Mouse (Mus musculus): ENCODE measurements around the gene Ldlrap1. TPM values are rescaled to one million over a fixed set of nuclear protein-coding genes. Genes with fewer than 3 reads are reported as not detected.
"Not testable (repeated sequence)": the region's sequence is repeated elsewhere in the genome, so short reads cannot be mapped to it uniquely, and the experiment has no call there.

Gene Ldlrap1
- total RNA-seq (2021): 1 to 10 TPM; 2.7 TPM

DNA sequence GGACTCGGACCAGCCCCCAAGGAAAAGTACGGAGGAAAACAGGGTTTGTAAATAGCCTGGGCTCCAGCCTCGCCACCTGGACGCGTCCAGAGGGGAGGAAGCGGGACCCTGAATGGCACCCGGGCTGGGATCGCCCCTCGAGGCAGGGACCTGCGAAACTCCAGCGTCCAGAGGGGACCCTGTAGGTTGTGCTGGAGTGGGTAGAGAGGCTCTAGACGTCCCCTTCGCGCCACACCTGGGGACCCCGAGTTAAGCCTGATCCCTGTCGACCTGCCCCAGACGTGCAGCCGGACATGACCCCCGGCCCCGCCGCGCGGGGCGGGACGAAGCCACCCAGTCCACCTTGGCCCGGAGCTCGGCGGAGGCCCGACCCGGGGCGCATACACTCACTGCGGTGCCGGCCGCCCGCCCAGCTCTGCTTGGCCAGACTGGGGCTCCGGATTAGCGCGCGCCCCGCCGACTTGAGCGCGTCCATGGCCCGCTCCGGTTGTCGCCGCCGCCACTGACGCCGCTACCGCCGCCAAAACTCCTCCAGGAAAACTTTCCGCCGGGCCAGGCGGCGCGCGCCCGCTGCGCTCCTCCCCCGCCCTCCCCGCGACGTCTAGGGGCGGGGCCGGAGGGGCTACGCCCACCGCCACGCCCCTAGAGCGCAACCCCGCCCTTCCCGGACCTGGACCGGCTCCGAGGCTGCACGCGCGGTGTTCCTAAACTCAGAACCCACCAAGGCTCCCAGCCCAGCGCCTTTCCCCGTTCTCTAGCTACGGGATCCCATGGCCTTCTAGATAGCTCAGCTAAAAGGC, at the start of gene Ldlrap1:
Gene Ldlrap1 (minus strand): TSS at position 599 of the 800 bp plus-strand sequence.
- intact Hi-C loops (cut with DNase I): no loop called here
- DNase-seq (ENCODE audit: low spot score in 2 of 2): peak; percentile 46 to 50

DNA sequence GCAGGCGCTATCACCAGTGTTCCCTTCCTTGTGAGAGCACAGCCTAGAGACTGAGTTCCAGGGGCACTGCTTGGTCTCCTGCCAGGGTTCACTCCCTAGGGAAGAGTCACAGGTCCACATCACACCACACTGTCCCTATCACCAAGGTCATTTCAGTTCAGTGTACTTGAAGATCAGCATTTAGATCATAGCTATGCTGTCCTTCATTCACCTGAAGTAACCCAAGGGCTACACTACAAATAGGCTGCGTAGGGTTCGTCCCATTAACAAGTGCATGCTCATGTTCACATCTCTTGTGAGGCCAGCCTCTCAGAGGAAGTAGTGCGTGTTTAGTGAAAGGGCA, 46.4 kb upstream of the Ldlrap1 start:
- intact Hi-C loops (cut with DNase I): no loop called here

DNA sequence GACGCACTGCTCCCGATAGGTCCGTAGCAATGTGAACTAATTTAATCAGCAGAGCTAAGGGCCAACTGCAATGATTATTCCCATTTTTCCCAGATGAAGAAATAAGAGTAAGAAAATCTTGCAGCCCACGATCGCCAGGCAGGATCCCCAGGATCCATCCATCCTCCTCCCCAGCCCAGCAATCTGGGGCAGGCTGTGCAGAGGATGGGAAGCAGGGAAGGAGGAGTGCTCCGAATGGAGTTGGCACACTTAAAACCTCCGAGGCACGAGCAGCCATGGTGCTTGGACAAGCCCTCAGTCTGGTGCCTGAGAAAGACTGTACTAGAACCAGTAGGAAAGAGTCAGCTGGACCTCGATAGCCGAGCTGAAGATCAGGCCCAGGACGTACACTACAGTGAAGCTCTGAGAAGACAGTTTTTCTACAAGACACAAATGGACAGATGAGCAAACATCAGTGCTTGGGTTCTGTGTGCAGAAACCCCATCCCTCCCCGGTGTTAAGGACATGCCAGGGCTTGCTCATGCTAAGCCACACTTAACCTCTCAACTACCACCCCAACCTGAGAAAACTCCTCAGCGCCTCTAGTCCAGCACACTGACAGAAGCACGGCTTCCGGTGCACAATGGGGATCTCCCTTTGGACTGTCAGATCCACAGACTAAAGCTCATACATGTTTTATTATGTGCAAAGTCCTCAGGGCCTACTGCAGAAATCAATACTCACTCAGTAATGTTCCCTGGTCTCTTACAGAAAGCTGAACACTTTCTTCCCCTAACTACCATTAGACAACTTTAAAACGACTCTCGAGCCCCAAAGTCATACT, 45.8 kb upstream of the Ldlrap1 start:
- DNase-seq (ENCODE audit: low spot score in 2 of 2): peak in 1 of 2 experiments; percentile 58

More for the DNA sequence above, 46.4 kb upstream of the Ldlrap1 start:
- no peak for DNase-seq (ENCODE audit: low spot score in 2 of 2)

DNA sequence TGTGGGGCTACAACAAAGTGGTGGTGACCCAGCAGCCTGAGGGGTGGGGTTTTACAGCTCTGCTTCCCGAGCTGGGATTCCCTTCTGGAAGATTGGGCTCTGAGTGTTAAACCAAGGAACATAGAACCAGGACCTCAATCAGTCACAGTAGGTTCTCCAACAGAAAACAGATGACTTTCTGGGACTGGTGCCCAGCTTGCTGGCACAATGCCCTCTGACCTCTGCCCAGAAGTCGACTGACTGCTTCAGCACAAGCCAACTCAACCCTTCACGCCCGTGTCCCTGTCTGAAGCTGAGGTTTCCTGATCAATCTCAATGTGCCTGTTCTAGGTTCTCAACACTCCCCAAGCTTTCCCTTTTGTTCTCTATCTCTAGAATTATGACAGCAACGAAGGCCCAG, 36.9 kb upstream of the Ldlrap1 start:
- DNase-seq (ENCODE audit: low spot score in 2 of 2): no peak
- intact Hi-C loops (cut with DNase I): no loop called here

More for the DNA sequence above, 45.8 kb upstream of the Ldlrap1 start:
- intact Hi-C loops (cut with DNase I): no loop called here

DNA sequence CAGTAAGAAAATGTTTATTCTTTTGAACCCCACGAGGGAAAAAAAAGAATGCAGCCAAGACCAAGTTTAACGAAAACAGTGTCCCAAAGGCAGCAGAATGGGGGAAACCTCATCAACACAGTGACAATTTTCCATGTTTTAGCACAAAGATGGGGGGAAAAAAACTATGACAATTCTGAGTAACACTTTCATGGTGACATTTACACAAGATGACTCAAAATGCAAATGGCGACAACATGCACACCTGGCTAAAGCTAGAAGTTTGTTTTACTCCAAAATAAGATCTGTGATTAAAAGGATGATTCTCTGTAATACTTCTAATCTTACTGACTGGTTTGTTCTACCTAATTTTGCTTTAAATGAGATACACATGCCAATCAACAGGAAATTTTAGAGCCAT, 34.9 kb upstream of the Ldlrap1 start:
- intact Hi-C loops (cut with DNase I): no loop called here
- DNase-seq (ENCODE audit: low spot score in 2 of 2): no peak

DNA sequence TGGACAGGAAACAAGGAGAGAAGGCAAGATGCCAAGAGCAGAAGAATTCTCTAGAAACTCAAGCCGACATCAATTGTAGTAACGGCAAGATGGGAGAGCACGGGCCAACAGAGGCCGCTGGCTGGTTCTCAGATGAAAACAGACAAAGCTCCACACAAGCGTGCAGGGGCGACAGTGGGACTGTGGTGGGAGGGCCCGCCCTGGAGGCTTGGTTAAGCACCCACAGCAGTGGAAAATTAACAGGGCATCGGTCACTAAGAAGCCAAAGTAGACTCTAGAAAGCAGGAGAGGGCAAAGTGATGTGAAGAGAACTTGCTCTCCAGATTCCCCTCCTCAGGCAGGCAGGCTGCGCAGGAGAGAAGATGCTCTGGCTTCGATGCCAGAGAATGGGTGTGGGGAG, 34.3 kb upstream of the Ldlrap1 start:
- DNase-seq (ENCODE audit: low spot score in 2 of 2): no peak

DNA sequence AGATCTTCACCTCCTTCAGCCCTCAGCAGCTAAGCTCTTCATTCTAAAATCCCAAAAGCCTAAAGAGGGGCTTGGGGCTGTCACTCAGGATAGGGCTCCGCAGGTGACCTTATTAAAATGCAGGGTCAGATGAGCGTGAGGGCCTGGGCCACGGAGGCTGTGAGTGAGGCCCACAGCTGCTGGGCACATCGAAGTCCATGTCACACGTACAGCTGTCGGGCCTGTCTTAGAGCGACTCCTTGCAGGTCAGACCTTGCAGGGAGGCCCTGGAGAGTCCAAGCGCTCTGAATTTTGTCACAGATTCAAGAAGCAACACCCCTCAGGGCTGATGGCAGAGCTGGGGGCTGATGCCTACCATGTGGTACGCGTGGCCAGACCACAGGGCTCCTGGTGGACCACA, 32.9 kb upstream of the Ldlrap1 start:
- no peak for DNase-seq (ENCODE audit: low spot score in 2 of 2)
- intact Hi-C loops (cut with DNase I): no loop called here

More for the DNA sequence above, 34.3 kb upstream of the Ldlrap1 start:
- intact Hi-C loops (cut with DNase I): no loop called here

DNA sequence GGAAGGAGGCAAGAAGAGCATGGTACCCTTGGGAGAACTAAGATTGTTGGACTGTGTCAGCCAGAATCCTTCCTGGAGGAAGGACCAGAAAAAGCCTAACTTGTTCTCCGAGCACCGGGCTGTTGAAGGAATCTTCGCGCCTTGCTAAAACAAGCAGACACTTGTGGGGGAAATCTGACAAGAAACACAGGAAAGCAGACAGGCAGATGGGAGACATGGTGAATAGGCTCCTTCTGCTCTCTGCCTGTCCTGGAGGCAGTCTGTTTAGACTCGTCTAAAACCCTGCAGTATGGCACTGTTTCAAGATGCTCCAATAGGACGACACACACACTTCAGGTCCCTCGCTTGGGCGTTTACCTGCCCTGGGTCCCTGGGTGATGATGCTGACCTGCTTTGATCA, 32.3 kb upstream of the Ldlrap1 start:
- intact Hi-C loops (cut with DNase I): no loop called here
- DNase-seq (ENCODE audit: low spot score in 2 of 2): peak; percentile 35 to 82

DNA sequence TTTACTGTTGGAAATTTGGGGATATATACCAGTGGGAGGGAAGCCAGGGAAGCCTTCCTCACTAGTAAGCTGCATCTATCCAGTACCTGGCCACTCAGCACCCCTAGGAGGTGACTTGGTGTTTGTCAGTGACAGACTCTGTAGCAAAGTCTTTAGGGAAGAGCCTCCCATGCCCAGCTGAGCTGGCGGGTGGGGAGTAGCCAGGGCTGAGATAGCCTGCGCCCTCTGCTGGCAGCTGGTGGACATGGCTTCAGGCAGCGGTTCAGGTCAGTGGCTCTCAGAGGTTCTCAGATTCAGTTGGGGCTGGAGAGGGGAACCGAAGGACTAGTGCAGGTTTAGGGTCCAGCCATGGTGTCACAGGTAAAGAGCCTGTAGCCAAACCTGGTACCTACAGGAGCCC, 31.4 kb upstream of the Ldlrap1 start:
- peak; percentile 49 to 51 for DNase-seq (ENCODE audit: low spot score in 2 of 2)
- intact Hi-C loops (cut with DNase I): loop anchor here (2.0 kb wide), 1 partner anchor 256 kb away; no protein-coding TSS in a partner anchor

DNA sequence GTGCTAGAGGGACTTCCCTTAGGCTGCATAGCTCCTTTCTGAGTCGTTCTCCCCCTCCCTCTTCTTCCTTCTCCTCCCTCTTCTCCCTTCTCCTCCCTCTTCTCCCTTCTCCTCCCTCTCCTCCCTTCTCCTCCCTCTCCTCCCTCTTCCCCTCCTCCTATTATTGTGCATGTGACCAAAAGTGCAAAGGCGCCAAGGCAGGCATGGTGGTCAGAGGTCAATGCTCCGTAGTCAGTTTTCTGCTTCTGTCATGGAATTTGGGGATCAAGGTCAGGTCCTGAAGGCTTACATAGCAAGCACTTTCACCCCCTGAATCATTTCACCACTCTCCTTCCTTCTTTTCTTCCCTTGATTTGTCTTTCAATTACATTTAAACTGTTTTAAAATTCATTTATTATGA, 31.0 kb upstream of the Ldlrap1 start:
- intact Hi-C loops (cut with DNase I): loop anchor here (2.0 kb wide), 1 partner anchor 256 kb away; no protein-coding TSS in a partner anchor
- no peak for DNase-seq (ENCODE audit: low spot score in 2 of 2)

DNA sequence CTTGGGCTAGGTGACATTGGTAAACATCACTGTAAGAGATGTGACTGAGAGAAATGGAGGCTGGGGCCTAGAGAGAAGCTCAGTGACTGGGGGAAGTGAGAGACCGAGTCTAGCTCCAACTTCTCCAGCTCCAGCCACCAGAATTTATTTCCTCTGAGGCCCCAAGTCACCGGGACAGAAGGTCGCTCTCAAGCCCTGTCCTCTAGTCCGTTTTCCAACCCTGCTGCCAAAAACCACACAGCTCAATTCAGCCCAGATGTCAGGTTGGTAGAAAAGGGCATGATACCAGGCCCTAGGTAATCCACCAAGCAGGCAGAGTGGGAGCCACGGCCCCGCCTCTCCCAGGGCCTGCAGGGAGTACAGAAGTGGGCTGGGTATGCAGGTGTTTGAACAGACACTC, 29.8 kb upstream of the Ldlrap1 start:
- DNase-seq (ENCODE audit: low spot score in 2 of 2): no peak
- intact Hi-C loops (cut with DNase I): loop anchor here (2.0 kb wide), 1 partner anchor 255 kb away; no protein-coding TSS in a partner anchor

DNA sequence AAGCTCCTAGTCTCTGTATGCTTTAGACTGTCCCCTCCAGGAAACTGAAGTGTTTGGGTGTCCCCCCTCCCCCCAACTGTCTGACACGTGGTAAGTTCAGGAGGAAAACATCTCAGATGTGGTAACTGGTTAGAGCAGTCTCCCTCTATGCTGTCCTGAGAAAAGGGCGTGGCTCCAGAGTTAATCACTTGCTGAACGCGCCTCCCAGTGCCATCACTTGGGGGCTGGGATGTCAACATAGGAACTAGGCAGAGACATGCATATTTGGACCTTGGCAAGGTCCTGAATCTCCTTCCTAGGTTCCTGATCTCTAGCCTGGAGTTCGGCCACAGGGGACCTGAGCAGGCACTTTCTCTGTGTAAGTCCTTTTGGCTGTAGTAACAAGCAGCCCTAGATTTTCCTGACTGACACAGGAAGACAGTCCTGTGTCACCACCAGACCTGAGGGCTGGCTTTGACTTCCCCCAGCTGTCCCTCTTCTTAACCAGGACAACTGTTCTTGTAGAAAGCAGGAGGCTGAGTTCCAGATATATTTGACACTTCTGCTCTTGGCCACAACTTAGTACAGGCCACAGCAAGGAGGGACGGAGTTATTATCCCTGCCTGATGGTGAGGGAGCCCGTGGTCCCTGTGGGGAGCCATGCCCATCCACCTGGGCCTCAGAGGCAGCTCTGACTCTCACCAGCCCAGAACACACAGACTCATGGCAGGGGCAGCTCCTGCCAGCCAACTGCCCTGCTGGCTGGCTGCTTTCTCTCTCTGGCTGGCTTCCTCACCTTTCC, 28.9 kb upstream of the Ldlrap1 start:
- intact Hi-C loops (cut with DNase I): no loop called here
- no peak for DNase-seq (ENCODE audit: low spot score in 2 of 2)

DNA sequence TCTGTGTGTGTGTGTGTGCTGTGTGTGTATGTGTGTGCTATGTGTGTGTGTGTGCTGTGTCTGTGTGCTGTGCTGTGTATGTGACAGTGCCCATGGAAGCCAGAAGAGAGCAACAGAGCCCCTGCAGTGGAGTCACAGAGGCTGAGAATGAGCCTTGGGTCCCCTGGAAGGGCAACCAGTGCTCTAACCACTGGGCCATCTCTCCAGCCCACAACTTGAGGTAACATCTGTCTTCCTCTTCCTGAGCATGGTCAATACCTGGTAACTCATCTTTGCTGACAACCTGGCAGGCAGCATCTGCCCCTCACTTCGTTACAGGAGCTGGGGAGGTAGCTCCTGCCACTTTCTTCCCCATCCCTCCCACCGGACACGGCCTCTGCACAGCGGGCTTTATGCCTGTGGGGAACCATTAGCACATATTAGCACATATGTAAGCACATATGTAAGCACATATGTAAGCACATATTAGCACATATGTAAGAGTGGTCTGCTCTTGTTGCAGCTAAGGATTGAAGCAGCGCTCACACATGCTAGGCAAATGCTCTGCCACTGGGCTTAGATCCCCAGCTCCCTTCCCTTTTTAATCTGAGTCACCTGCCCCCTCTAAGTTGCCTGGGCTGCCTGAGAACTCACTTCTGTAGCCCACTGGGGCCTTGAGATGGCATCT, 28.1 kb upstream of the Ldlrap1 start:
- intact Hi-C loops (cut with DNase I): no loop called here
- DNase-seq (ENCODE audit: low spot score in 2 of 2): no peak

DNA sequence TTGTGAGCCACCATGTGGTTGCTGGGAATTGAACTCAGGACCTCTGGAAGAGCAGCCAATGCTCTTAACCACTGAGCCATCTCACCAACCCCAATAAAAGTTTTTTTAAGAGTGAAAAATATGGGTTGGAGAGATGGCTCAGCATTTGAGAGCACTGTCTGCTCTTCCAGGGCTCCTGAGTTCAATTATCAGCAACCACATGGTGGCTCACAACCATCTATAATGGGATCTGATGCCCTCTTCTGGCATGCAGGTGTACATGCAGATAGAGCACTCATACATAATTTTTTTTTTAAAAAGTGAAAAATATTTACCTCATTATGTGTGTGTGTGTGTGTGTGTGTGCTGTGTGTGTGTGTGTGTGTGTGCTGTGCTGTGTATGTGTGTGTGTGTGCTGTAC, 27.1 kb upstream of the Ldlrap1 start:
- DNase-seq (ENCODE audit: low spot score in 2 of 2); intact Hi-C loops (cut with DNase I): not testable (repeated sequence)

DNA sequence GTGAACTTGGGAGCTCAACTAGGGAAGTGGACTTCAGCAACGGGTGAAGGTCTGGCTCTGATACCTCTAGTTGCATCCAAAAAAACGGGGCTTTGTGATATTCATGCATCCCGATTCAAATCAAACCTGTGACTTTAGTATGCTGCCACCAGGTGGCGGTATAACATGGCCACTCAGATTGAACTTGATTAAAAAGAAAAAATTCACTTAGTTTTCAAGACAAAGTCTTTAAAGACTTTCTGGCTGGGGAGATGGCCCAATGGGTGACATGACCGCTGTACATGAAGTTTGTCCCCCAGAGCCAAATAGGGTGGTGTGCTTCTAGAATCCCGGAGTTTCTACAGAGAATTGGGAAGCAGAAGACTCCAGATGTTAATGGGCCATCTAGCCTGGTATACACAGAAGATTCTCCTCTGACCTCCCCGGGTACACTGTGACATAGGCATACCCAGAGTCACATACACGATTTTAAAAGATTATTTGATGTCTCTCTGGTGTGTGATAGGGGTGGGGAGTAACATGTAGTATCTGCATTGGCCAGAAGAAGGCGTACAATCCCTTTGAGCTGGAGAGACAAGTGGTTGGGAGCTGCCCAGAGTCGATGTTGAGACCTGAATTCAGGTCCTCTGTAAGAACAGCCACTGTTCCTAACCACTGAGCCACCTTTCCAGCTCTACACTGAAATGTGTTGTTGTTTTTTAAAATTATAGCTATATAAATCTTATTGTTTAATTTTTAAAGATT, 25.6 kb upstream of the Ldlrap1 start:
- peak; percentile 51 to 58 for DNase-seq (ENCODE audit: low spot score in 2 of 2)
- intact Hi-C loops (cut with DNase I): loop anchor here (2.0 kb wide), 1 partner anchor 85 kb away; no protein-coding TSS in a partner anchor

DNA sequence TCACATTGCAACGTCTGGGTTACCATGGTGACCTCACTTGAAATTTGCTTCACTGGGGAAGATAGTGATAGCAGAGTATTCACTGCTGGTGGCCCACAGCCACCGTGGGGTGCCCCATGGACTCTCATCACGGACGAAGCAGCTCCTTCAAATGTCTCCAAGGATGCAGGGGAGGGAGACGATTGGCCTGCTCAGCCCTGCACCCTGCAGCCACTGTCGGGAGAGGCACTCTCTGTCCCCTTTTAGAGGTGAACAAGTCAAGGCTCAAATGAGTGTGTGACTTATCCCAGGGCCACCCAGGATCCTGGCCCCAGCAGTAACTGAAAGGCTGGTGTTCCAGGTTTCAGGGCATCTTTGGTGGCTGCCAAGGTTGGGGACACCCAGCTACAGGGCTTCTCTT, 23.9 kb upstream of the Ldlrap1 start:
- intact Hi-C loops (cut with DNase I): loop anchor here (2.0 kb wide), 1 partner anchor 87 kb away; no protein-coding TSS in a partner anchor

DNA sequence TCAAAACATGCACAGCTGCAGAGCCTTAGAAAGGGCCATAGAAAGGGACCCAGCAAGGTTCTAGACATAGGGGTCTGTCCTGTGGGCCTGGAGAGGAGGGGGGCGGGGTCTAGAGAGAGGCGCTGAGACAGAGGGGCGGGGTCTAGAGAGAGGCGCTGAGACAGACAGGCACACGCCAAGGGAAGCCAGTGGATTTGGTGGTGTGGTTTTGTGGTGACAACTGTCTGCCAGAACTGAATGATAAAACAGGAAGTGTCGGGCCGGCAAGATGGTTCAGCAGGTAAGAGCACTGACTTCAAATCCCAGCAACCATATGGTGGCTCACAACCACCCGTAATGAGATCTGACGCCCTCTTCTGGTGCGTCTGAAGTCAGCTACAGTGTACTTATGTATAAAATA, 19.1 kb upstream of the Ldlrap1 start:
- intact Hi-C loops (cut with DNase I): no loop called here

More for the DNA sequence above, 23.9 kb upstream of the Ldlrap1 start:
- no peak for DNase-seq (ENCODE audit: low spot score in 2 of 2)

DNA sequence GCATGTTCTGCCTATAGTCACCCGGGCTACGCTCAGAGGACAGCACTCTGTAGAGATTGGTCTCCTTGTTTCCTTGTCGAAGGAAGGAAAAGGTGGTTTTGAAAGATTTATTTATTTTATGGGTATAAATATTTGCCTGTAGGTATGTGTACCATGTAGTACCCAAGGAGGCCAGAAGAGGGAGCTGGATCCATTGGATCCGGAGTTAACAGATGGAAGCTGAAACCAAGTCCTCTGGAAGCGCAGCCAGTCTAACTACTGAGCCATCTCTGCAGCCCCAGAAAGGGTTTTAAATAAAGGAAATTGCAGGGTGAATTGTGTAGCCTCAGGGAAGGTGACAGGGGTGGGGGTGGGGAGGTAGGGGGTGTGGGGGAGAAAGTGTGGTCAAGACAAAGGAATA, 16.9 kb upstream of the Ldlrap1 start:
- intact Hi-C loops (cut with DNase I): no loop called here
- DNase-seq (ENCODE audit: low spot score in 2 of 2): no peak

More for the DNA sequence above, 19.1 kb upstream of the Ldlrap1 start:
- DNase-seq (ENCODE audit: low spot score in 2 of 2): no peak
